Mouse (Mus musculus) monocyte, adult 59 days (primary cell): ENCODE data around the gene Ttpal. TPM values are rescaled to one million over a fixed set of nuclear protein-coding genes. Genes with fewer than 3 reads are reported as not detected.

Experiments
- total RNA-seq, 2 experiments: library from RNA; stranded (reverse); gene quantifications; one replicate each; pipeline ENCODE4 v1.2.4; 2023

Ttpal gene
- total RNA-seq = 10 to 100 TPM; 38.7 to 44.4 TPM

DNA sequence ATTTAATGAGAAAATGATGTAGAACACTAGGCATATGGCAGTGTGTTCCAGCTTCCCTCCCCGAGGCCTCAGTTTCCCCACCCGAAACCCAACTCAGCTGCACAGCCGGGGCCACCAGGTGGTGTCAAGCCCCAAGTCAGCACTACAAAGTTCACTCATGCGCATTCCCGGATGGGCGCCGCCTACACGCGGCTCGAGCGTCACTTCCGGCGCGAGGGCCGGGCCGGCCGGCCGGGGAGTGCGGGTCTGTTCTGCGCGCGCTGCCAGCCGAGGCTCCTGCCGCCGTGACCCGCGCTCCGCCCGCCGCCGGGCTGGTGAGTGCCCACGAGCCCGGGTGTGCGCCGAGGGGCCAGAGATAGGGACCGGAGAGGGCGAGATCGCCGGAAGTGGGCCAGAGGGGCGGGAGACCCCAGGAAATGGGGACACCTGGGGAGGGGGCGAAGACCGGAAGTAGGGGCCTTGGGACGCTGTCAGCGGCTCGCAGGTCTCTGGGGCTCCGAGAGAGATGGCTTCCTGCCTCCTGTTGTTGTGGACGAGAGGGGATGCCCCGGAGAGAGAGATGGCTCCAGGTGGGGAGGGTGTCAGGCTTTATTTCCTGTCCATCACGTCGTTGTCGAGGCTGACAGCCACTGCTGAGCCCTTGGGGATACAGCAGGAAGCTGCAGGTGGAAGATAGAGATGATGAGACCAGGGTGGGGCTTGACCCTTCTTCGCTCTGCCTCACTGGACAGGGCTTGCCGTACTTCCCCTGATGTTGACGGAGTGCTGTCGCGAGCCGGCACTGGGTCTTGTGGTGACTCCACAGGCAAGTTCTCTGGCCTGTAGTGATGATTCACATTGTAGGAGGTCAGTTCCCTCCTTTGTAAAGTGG is at the start of gene Ttpal:
Ttpal (plus strand) TSS at position 214 of the 871 bp plus-strand sequence.

DNA sequence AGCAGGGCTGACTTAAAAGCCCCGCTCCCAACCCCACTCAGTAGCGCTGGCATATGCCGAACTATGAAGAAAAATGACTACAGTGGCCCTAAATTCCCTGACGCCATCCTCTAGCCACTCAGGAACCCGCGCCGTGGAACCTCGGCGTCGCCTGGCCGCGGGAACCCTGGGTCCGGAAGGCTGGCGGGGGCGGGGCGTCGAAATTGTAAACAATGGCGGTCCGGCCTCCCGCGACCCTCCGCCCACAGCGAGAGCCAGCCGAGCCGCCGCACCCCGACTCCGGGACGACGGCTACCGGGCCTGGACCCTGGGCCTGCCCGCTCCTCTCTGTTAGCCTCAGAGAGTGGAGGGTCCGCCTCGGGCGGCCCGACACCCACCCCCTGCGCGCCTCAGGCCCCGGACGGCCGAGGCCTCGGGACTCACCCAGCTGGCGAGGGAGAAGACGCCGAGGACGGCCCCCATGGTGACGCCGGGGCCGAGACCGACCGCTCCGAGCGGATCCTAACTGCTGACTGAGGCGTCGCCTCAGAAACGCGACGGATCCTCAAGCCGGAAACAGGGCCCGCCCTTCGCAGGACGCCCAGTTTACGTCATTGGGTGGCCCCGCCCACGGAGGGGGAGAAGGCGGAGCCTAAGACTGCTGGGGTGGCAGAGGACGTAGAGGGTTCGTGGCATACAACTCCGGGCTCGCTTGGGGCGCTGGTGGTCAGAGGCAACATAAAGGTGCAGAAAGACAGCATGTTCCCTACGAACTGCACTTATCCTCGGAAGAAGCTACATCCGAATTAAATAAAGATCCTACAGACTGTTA is 42.7 kb downstream of the Ttpal start, which contains the start of gene Serinc3:
Serinc3 (minus strand) TSS at position 557 of the 811 bp plus-strand sequence.

DNA sequence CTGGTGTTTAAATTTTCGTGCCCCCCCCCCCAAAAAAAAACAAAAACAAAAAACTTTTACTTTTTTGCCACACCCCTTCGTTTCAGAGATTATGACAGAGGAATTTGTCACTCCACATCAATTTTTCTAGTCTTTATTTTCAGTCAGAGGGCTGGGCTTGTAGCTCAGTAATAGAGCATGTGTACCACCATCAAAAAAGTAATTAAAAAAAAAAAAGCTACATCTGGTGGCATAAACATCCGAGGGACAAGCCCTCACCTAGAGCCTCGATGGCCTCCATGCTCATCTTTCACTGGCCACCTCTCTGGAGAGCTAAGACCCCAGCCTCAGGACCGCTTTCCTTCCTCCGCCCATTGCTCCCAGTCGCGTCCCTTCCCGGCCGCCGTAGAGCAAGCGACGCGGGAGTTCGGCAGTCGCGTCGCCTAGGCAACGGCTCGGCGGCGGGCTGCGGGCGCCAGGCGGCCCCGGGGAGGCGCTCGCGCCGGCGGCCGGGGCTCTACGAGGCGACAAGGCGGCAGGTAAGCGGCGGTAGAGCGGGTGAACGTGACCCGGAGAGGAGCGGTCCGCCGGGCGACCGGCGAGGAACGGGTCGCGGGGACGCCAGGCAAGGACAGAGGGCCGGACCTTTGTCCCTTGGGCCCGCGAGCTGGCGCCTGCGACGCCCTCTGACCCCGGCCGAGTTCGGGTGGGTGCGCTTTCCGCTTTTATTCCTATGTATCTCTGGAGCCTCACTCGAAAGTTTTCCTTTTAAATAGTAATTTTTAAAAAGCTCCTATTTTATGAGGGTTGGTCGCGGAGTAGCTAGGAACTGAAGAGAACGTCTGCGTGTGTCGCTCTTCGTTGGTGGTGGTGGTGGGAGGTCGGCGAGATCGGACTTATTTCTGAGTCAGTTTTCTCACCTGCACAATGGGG is 56.1 kb downstream of the Ttpal start, which contains the start of gene Pkig:
Pkig (plus strand) TSS at position 412 of the 912 bp plus-strand sequence.

Other genes with a start within 250 kb of the Ttpal start
- not detected for gene Jph2, start 204.3 kb upstream of the Ttpal start, total RNA-seq
- gene Oser1, start 177.6 kb upstream of the Ttpal start, total RNA-seq = 100 to 1,000 TPM in 1 of 2 experiments, 10 to 100 TPM in 1; 97.8 to 120 TPM
- not detected for gene Gdap1l1, start 163.8 kb upstream of the Ttpal start, total RNA-seq
- 1 to 10 TPM; 1.5 to 1.9 TPM for gene Fitm2, start 129.7 kb upstream of the Ttpal start, total RNA-seq
- gene R3hdml, start 110.0 kb upstream of the Ttpal start, total RNA-seq = not detected
- gene Hnf4a, start 95.5 kb upstream of the Ttpal start, total RNA-seq = not detected
- gene Serinc3, start 42.8 kb downstream of the Ttpal start, total RNA-seq = 100 to 1,000 TPM; 685 to 714 TPM
- 10 to 100 TPM; 36.0 to 45.9 TPM for gene Pkig, start 56.1 kb downstream of the Ttpal start, total RNA-seq
- 1 to 10 TPM; 5.5 to 5.6 TPM for gene Ada, start 147.9 kb downstream of the Ttpal start, total RNA-seq
- gene Ccn5, start 218.5 kb downstream of the Ttpal start, total RNA-seq = under 1 TPM in 1 of 2 experiments, not detected in 1; 0.37 TPM